Mouse (Mus musculus) heart, postnatal 0 days (tissue): ENCODE measurements at regions not wholly inside any gene's neighbourhood (a gene's known extent, or its start where the extent isn't known, plus 50 kb on each side); places are given as distances from the start of the nearest gene placed in this dataset.

Source experiments
- CTCF ChIP-seq: IDR thresholded peaks from 2 replicates; pipeline ENCODE4 v1.5.1; 2016; ENCODE audit warnings: antibody characterized with exemption, control low read depth, low read depth
- EP300 ChIP-seq: IDR thresholded peaks from 2 replicates; pipeline ENCODE4 v1.6.1; 2016; ENCODE audit warnings: antibody characterized with exemption, low read depth

- no peak for TF ChIP-seq EP300
- TF ChIP-seq CTCF, result no peak
Measured at GRCm38 (mm10) chr7:83093923-83094355, 226.8 kb downstream of the Mex3b start.
